Mouse (Mus musculus) liver, postnatal 0 days (tissue): ENCODE measurements around the gene Ttc9c. TPM values are rescaled to one million over a fixed set of nuclear protein-coding genes. Genes with fewer than 3 reads are reported as not detected.

Experiments used
- ATAC-seq: fragments of 200-750 bp; cut with Nextera tagmentation; 2 replicates; pipeline ENCODE4 v1.8.0; 2017; ENCODE audit warnings: mild to moderate bottlenecking, moderate library complexity
- DNase-seq: peaks from one replicate; pipeline ENCODE4 v3.0.0-alpha.2; 2016
- H3K27ac ChIP-seq: fragments of 300-500 bp; sonication (generic); 2 replicates; pipeline ENCODE4 v1.5.1; 2014; ENCODE audit warnings: antibody characterized with exemption, moderate library complexity, mild to moderate bottlenecking, low read depth
- H3K27me3 ChIP-seq: fragments of 300-500 bp; sonication (generic); 2 replicates; pipeline ENCODE4 v1.6.1; 2014; ENCODE audit warnings: low read length, control low read depth, mixed read lengths; ENCODE audit not compliant: insufficient read depth
- H3K36me3 ChIP-seq: fragments of 300-500 bp; sonication (generic); replicated peaks from 2 replicates; pipeline ENCODE4 v1.6.1; 2014; ENCODE audit warnings: mild to moderate bottlenecking, control low read depth, low read length, moderate library complexity, mixed read lengths; ENCODE audit not compliant: insufficient read depth
- H3K4me1 ChIP-seq: fragments of 300-500 bp; sonication (generic); 2 replicates; pipeline ENCODE4 v1.6.1; 2014; ENCODE audit warnings: antibody characterized with exemption, mild to moderate bottlenecking, control low read depth; ENCODE audit not compliant: insufficient read depth
- H3K4me2 ChIP-seq: fragments of 300-500 bp; sonication (generic); 2 replicates; pipeline ENCODE4 v1.6.1; 2014; ENCODE audit warnings: low read depth, mild to moderate bottlenecking, low read length, moderate library complexity, mixed read lengths
- H3K4me3 ChIP-seq: fragments of 300-500 bp; sonication (generic); 2 replicates; pipeline ENCODE4 v1.5.1; 2014; ENCODE audit warnings: low read depth, low read length
- H3K9ac ChIP-seq: fragments of 300-500 bp; sonication (generic); replicated peaks from 2 replicates; pipeline ENCODE4 v1.6.1; 2014; ENCODE audit warnings: mild to moderate bottlenecking, moderate library complexity
- H3K9me3 ChIP-seq: fragments of 300-500 bp; sonication (generic); 2 replicates; pipeline ENCODE4 v1.6.1; 2016; ENCODE audit warnings: mild to moderate bottlenecking, control low read depth, low read length, mixed read lengths
- CTCF ChIP-seq: sonication (generic); IDR thresholded peaks from 2 replicates; pipeline ENCODE4 v1.5.1; 2016; ENCODE audit warnings: antibody characterized with exemption, low read depth
- EP300 ChIP-seq: IDR thresholded peaks from 2 replicates; pipeline ENCODE4 v1.6.1; 2016; ENCODE audit warnings: antibody characterized with exemption, low read depth, mild to moderate bottlenecking
- WGBS: fragments of 180-500 bp; shearing (Covaris S2); extraction: QIAGEN DNeasy Blood & Tissue Kit; methylation state at CpG from one replicate; pipeline ENCODE4 v1.1.7; 2014; ENCODE audit not compliant: insufficient replicate concordance; 5-methylcytosine and 5-hydroxymethylcytosine counted together
- polyA plus RNA-seq: library from polyadenylated mRNA; unstranded; fragments of >200 nt; fragmentation: Nextera tagmentation; extraction: Ambion mirVana; gene quantifications from 2 replicates; pipeline ENCODE4 v1.2.1, GENCODE M21; 2015

The Ttc9c gene
- polyA plus RNA-seq, 1 experiment from 2014 or later: 12.5 TPM

GRCm38 (mm10) chr19:8851639-8852038 lies 32.5 kb upstream of the Ttc9c start:
- Histone ChIP-seq H3K9ac (no peak overlapping the region), H3K9me3 (no peaks in the 10 kb centered on the region), H3K4me1 (no peaks in the 10 kb centered on the region), H3K27ac (no peak overlapping the region), H3K27me3 (no peaks in the 10 kb centered on the region), H3K4me3 (no peak overlapping the region), H3K4me2 (no peak overlapping the region), H3K36me3 (peaks cover 13% of the 10 kb centered on the region)
- TF ChIP-seq CTCF: no peak
- no peak for TF ChIP-seq EP300
- WGBS: 54% methylated on average over 7 of the region's 7 CpGs
- no peak for ATAC-seq
- DNase-seq: no peak

- no peaks in the 10 kb centered on the region for H3K27me3 ChIP-seq
- no peak within 1 kb of the TSS for H3K4me2 ChIP-seq
- 40% methylated on average over 7 of the region's 7 CpGs for WGBS
- no peak for DNase-seq
- H3K9me3 ChIP-seq: no peaks in the 10 kb centered on the region
- H3K4me3 ChIP-seq: no peak within 1 kb of the TSS
- H3K4me1 ChIP-seq: no peaks in the 10 kb centered on the region
- peaks cover 20% of the 10 kb centered on the region for H3K36me3 ChIP-seq
- no peak within 1 kb of the TSS for H3K9ac ChIP-seq
- no peak for TF ChIP-seq EP300
- no peak for TF ChIP-seq CTCF
- peak; percentile 35; the same call in 1 of the 2 replicates for ATAC-seq
- no peak within 1 kb of the TSS for H3K27ac ChIP-seq
Observed at GRCm38 (mm10) chr19:8850402-8850901, 31.3 kb upstream of the Ttc9c start, which contains the start of gene Lrrn4cl. TSS of gene Lrrn4cl (plus strand) at chr19:8850768.

- no peak for ATAC-seq
- H3K9ac ChIP-seq: no peak overlapping the region
- TF ChIP-seq EP300: no peak
- no peak for TF ChIP-seq CTCF
- no peak overlapping the region for H3K27ac ChIP-seq
- no peak for DNase-seq
- H3K27me3 ChIP-seq: no peaks in the 10 kb centered on the region
- no peak overlapping the region for H3K4me3 ChIP-seq
- H3K4me1 ChIP-seq: no peaks in the 10 kb centered on the region
- H3K36me3 ChIP-seq: peaks cover 20% of the 10 kb centered on the region
- WGBS: 81% methylated on average over 5 of the region's 5 CpGs
- H3K4me2 ChIP-seq: no peak overlapping the region
- no peaks in the 10 kb centered on the region for H3K9me3 ChIP-seq
Observed at GRCm38 (mm10) chr19:8848356-8848755, 29.2 kb upstream of the Ttc9c start.

- ATAC-seq: peak; percentile 22
- Histone ChIP-seq H3K9ac (no peak overlapping the region), H3K27me3 (no peaks in the 10 kb centered on the region), H3K36me3 (peaks cover 24% of the 10 kb centered on the region), H3K27ac (no peak overlapping the region), H3K4me1 (peaks cover 15% of the 10 kb centered on the region), H3K9me3 (no peaks in the 10 kb centered on the region), H3K4me2 (no peak overlapping the region), H3K4me3 (no peak overlapping the region)
- WGBS: 55% methylated on average over 5 of the region's 5 CpGs
- peak; percentile 83 for DNase-seq
- peak; percentile 82 for TF ChIP-seq CTCF
- TF ChIP-seq EP300: no peak
Observed at GRCm38 (mm10) chr19:8844371-8845129, 25.4 kb upstream of the Ttc9c start.

GRCm38 (mm10) chr19:8842961-8843360 lies 23.8 kb upstream of the Ttc9c start:
- Histone ChIP-seq H3K27ac (no peak overlapping the region), H3K27me3 (no peaks in the 10 kb centered on the region), H3K4me2 (no peak overlapping the region), H3K4me1 (peaks cover 28% of the 10 kb centered on the region), H3K4me3 (no peak overlapping the region), H3K9ac (no peak overlapping the region), H3K9me3 (no peaks in the 10 kb centered on the region), H3K36me3 (peaks cover 24% of the 10 kb centered on the region)
- DNase-seq: no peak
- 74% methylated on average over 6 of the region's 6 CpGs for WGBS
- no peak for TF ChIP-seq CTCF
- no peak for TF ChIP-seq EP300
- ATAC-seq: no peak

GRCm38 (mm10) chr19:8841012-8841411 lies 21.9 kb upstream of the Ttc9c start:
- peak overlapping the region; percentile 69 for H3K4me3 ChIP-seq
- DNase-seq: no peak

More at GRCm38 (mm10) chr19:8841012-8841411, 21.9 kb upstream of the Ttc9c start:
- TF ChIP-seq CTCF (no peak), EP300 (no peak)
- no peaks in the 10 kb centered on the region for H3K9me3 ChIP-seq
- H3K27me3 ChIP-seq: no peaks in the 10 kb centered on the region
- 83% methylated on average over 7 of the region's 7 CpGs for WGBS
- no peak for ATAC-seq
- H3K36me3 ChIP-seq: peaks cover 5% of the 10 kb centered on the region
- peak overlapping the region; percentile 93 for H3K4me2 ChIP-seq
- H3K9ac ChIP-seq: peak overlapping the region; percentile 82
- peak overlapping the region; percentile 71; the same call in 1 of the 2 replicates for H3K27ac ChIP-seq
- peaks cover 32% of the 10 kb centered on the region for H3K4me1 ChIP-seq
